Mouse (Mus musculus): ENCODE measurements at regions not wholly inside any gene's neighbourhood (a gene's known extent, or its start where the extent isn't known, plus 50 kb on each side); places are given as distances from the start of the nearest gene placed in this dataset.
"Not testable (repeated sequence)": the region's sequence is repeated elsewhere in the genome, so short reads cannot be mapped to it uniquely, and the experiment has no call there.

- no peak for DNase-seq (ENCODE audit: low read depth, low spot score)
Observed at GRCm38 (mm10) chr12:74825664-74826063, 351.5 kb downstream of the Kcnh5 start.

- DNase-seq (ENCODE audit: low read depth, low spot score), result no peak
Observed at GRCm38 (mm10) chr12:74824735-74825494, 352.2 kb downstream of the Kcnh5 start.

GRCm38 (mm10) chr12:74816181-74816580, 361.0 kb downstream of the Kcnh5 start:
- not testable (repeated sequence) for DNase-seq (ENCODE audit: low read depth, low spot score)

DNA sequence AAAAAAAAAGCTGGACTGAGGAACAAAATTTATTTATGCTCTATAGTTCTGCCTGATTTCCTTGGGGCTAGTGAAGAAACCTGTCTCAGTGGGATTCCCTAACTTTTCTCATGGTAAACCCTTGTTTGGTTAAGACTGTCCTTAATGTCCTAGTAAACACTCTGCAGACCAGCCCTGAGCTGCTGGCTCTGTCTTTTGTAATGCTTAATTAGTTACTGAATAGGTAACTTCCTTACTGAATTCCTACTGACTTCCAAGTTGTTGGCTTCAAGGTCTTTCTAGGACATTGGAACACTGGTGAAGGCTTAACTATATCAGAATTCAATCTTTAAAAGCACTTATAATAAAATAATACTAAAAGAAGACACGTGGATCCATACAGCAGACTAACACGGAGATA, 368.6 kb downstream of the Kcnh5 start:
- not testable (repeated sequence) for DNase-seq (ENCODE audit: low read depth, low spot score)

- DNase-seq (ENCODE audit: low read depth, low spot score), result not testable (repeated sequence)
Observed at GRCm38 (mm10) chr12:74807926-74808325, 369.2 kb downstream of the Kcnh5 start.

- DNase-seq (ENCODE audit: low read depth, low spot score), result no peak
Observed at GRCm38 (mm10) chr12:74803740-74804512, 373.2 kb downstream of the Kcnh5 start.

GRCm38 (mm10) chr12:74792036-74792435, 385.1 kb downstream of the Kcnh5 start:
- DNase-seq (ENCODE audit: low read depth, low spot score), result no peak

GRCm38 (mm10) chr12:74762284-74762683, 414.8 kb downstream of the Kcnh5 start:
- no peak for DNase-seq (ENCODE audit: low read depth, low spot score)

DNA sequence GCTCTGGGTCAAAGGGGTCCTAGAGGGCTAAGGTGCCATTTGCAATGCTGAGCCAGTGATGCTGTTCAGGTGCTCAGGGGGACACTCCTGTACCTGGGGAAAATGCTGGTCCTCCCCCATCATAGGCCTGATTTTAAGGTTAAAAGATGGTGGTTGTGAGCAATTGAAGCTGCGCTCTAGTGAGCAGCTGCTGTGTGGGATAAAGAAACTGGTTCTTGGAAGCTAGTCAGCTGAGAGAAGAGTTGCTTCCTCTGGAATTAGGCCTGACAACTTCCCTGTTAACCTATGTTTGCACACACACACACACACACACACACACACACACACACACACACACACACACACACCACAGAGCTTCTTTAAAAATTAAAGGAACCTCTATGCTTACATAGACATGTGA, 428.9 kb upstream of the Gm11042 start:
- no peak for DNase-seq (ENCODE audit: low read depth, low spot score)

- DNase-seq (ENCODE audit: low read depth, low spot score), result no peak
Observed at GRCm38 (mm10) chr12:74728866-74729265, 412.7 kb upstream of the Gm11042 start.

- no peak for DNase-seq (ENCODE audit: low read depth, low spot score)
Observed at GRCm38 (mm10) chr12:74679149-74679548, 363.0 kb upstream of the Gm11042 start.

- no peak for DNase-seq (ENCODE audit: low read depth, low spot score)
Observed at GRCm38 (mm10) chr12:74677835-74678234, 361.6 kb upstream of the Gm11042 start.

GRCm38 (mm10) chr12:74658406-74658805, 342.2 kb upstream of the Gm11042 start:
- DNase-seq (ENCODE audit: low read depth, low spot score), result no peak

DNA sequence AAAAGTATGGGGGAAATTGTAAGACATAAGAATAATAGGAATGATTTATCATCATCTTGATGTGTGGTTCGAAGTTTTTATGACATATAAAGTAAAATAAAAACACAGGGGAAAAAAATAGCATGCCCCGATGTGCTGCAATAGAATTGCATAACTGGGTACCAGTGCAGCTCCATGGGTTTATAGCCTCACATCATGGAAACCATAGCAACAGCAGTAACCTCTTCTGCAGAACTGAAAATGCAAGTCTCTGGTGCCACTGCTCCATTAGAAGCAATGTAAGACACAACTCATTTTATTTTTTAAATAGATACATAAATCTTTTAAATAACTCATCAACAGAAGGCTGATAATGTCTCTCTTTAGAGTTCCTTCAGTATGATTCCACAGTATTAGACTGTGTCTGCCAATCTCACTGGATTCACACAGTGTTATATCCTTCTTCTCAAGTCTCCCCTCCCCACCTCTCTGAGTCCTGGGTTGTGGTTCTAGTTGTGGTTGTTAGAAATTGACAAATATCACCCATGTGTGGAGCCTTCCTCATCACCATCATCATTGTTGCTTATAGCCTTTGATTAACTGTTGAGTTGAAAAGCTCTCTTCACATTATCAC, 340.9 kb upstream of the Gm11042 start:
- DNase-seq (ENCODE audit: low read depth, low spot score), result peak; percentile 18

- no peak for DNase-seq (ENCODE audit: low read depth, low spot score)
Observed at GRCm38 (mm10) chr12:74651256-74651655, 335.1 kb upstream of the Gm11042 start.

GRCm38 (mm10) chr12:74632827-74633226, 316.6 kb upstream of the Gm11042 start:
- no peak for DNase-seq (ENCODE audit: low read depth, low spot score)

DNA sequence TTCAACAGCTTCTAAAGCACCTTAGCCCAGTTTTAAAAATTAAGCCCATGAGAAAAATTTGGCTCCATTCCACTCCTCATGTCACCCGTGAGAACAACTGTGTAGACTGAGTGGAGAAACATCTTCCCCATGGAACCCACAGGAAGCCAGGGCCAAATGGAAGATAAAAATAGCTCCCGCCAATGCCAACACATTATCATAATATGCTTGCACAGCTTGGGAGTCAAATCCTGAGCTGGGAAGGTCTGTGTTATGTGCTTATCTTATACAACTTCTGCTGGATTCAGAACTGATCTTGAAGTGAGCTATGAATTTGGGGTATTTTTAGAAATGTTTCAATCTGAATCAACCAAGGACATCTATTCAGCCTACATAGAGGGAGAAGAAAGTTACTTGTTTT, 279.0 kb upstream of the Gm11042 start:
- DNase-seq (ENCODE audit: low read depth, low spot score), result peak; percentile 14

GRCm38 (mm10) chr12:74554599-74554998, 238.4 kb upstream of the Gm11042 start:
- DNase-seq (ENCODE audit: low read depth, low spot score), result no peak

- no peak for DNase-seq (ENCODE audit: low read depth, low spot score)
Observed at GRCm38 (mm10) chr12:74544172-74544571, 228.0 kb upstream of the Gm11042 start.

DNA sequence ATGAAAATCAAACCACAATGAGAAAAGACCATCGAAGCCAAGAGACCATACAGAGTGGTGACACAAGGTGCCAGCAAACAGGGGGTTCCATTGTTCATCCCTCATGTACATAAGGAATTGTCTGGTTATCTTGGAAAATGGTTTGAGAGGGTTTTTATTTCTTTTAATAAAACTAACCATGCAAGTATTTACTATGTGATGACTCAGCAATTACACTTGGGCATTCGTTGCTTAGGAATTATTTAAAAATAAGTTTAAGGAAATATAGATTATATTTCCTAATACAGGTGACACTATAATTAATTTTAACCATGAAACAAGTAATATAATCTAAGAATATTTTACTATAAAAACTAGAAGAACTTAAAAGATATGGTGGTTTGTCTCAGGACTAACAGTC, 218.7 kb upstream of the Gm11042 start:
- DNase-seq (ENCODE audit: low read depth, low spot score), result no peak

DNA sequence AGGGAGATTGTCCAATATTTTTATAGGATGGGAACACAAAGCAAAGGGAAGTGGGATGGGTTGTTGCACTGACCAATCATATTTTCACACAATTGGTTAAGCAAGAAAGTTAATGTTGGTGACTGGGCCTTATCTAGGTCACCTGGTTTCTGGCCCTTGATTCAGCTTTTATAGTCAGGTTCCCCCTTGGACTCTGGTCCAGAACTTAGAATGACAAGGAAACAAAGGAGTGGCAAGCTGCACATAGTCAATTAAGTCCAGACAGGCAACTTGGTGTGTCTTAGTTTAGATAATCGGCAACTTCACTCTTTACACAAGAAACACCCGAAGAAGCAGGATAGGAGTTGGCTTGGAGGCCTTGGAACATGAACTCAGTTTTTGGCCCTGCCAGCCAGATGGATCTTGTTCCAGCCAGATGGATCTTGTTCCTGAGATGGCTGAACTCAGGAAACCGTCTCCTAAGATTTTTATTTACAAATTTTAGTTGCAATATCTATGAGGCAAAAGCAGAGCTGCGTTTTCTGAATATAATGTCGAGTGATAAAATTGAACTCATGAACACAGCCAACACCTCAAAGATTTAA, 212.9 kb upstream of the Gm11042 start:
- DNase-seq (ENCODE audit: low read depth, low spot score), result no peak

DNA sequence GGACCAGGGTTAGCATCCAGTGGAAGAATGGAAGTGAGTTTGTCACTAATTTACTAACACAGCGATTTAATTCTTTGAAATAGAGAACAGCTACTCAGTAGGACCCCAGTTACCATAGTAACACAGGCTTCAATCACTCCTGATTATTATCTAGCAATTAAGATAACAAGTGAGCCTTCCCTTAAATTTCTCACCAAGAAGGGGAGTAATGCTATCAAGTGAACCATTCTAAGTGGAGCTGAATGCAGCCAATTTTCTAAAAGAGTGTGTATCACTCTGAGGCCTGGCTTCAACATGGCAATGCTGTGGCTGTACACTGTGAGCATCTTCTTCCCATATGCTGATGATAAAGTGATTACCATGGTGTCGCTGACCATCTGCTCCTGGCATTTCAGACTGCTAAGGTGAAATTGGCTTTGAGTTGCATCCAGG, 211.0 kb upstream of the Gm11042 start:
- DNase-seq (ENCODE audit: low read depth, low spot score), result peak; percentile 36
